Mouse (Mus musculus) kidney, adult 2 months (tissue): ENCODE data around the gene Katnb1.

Experiments
- CTCF ChIP-seq: fragments of 200-500 bp; conservative IDR thresholded peaks from 2 replicates; pipeline ENCODE4 v1.5.1; 2011; ENCODE audit warnings: low read depth, mild to moderate bottlenecking, control low read depth, low read length, moderate library complexity, mixed read lengths; ENCODE audit not compliant: insufficient read depth, insufficient read length
- POLR2A ChIP-seq: fragments of 200-500 bp; IDR thresholded peaks from one replicate; pipeline ENCODE4 v1.6.1; 2011; ENCODE audit warnings: low read depth, low read length, control low read depth

DNA sequence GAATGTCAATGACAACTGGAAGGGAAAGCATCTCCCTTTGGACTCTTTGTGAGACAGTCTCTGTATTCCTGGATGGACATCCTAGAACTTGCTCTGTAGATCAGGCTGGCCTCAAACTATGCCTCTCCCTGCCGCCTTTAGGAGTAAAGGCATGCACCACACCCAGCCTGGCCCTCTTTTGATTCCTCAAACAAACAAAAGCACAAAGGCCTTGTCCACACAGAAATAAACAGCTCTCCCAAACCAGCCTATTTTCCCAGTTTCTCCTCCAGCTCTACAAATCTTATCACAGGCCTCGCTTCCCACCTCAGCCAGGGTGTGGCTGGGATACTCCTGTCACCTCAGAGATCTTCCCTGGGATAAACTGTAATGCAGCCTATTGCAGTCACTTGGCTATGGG is 53.2 kb downstream of the Katnb1 start:
- no peak for TF ChIP-seq CTCF
- TF ChIP-seq POLR2A = no peak
